Comparison of ENCODE assay signal across 20 mouse cellular contexts in genomic region chr11:107410090-107410732, GRCm38 (mm10).
DNase-seq lines count a peak whose midpoint lies in the region; ATAC-seq and TF ChIP-seq lines count a peak whose summit lies in the region.
"Had no signal": no experiment of that assay in that cellular context is flagged by ENCODE, and none has a peak within 500 bp of the region (broad histone marks: within the 10 kb centered on the region; RNA-seq: fewer than 3 reads in every experiment).

No protein-coding gene starts in this region.

- H3K4me2 ChIP-seq in liver, embryonic 13.5 days, result peak overlapping the region; percentile 71
- H3K4me2 ChIP-seq: embryonic facial prominence, embryonic 15.5 days; forebrain, embryonic 15.5 days; heart, embryonic 11.5 days; hindbrain, embryonic 15.5 days; limb, embryonic 13.5 days; neural tube, embryonic 12.5 days had no signal

- H3K9me3 ChIP-seq in megakaryocyte, embryonic 14.5 days, result no peaks in the 10 kb centered on the region
- no peaks in the 10 kb centered on the region for H3K9me3 ChIP-seq in liver, embryonic 13.5 days (replicated peaks)
- H3K9me3 ChIP-seq: embryonic facial prominence, embryonic 15.5 days; forebrain, embryonic 15.5 days; hindbrain, embryonic 15.5 days; limb, embryonic 13.5 days; neural tube, embryonic 12.5 days had no signal

- peaks cover 100% of the 10 kb centered on the region for H3K4me1 ChIP-seq in megakaryocyte, embryonic 14.5 days
- H3K4me1 ChIP-seq in bone marrow, adult 2 months (ENCODE audit: control insufficient read depth, insufficient read depth, low read length), result peaks cover 10% of the 10 kb centered on the region
- H3K4me1 ChIP-seq in liver, embryonic 13.5 days (replicated peaks), result peaks cover 95% of the 10 kb centered on the region

- peak overlapping the region; percentile 27; the same call in 1 of the 2 replicates for H3K27ac ChIP-seq in bone marrow, adult 2 months (ENCODE audit: control insufficient read depth, insufficient read depth, low read depth, low read length, poor library complexity)
- H3K27ac ChIP-seq in liver, embryonic 13.5 days, result peak overlapping the region; percentile 87
- H3K27ac ChIP-seq: embryonic facial prominence, embryonic 15.5 days; forebrain, embryonic 15.5 days; hindbrain, embryonic 15.5 days; kidney, postnatal 0 days; limb, embryonic 13.5 days; neural tube, embryonic 12.5 days had no signal

- 53% methylated on average over 5 of the region's 5 CpGs for WGBS in bone marrow, adult 2 months
- 20% methylated on average over 5 of the region's 5 CpGs for WGBS in liver, embryonic 13.5 days (ENCODE audit: insufficient replicate concordance)

- TF ChIP-seq CTCF in bone marrow, adult 2 months (IDR thresholded peaks at IDR 0.05; ENCODE audit: control insufficient read depth, insufficient read depth, low read length), result no peak

- no peak for DNase-seq in liver, embryonic 13.5 days
- DNase-seq in urinary bladder, adult 2 months (ENCODE audit: low spot score), result no peak
- no peak for DNase-seq in thymus, postnatal 10 days (ENCODE audit: low spot score in 2 of 2)
- DNase-seq in left cerebral cortex, adult 9 months (ENCODE audit: low spot score in 2 of 2), result no peak
- DNase-seq: adrenal gland, postnatal 14 days; cerebellum, adult 9-11 months; embryo, embryonic 11 days; spleen, adult 18-20 months; thymus, adult 18-20 months had no signal

- H3K36me3 ChIP-seq in megakaryocyte, embryonic 14.5 days (replicated peaks; ENCODE audit: low read length), result peaks cover 23% of the 10 kb centered on the region
- no peaks in the 10 kb centered on the region for H3K36me3 ChIP-seq in liver, embryonic 13.5 days
- H3K36me3 ChIP-seq: embryonic facial prominence, embryonic 15.5 days; forebrain, embryonic 15.5 days; hindbrain, embryonic 15.5 days; limb, embryonic 13.5 days; neural tube, embryonic 12.5 days had no signal

- no peaks in the 10 kb centered on the region for H3K27me3 ChIP-seq in megakaryocyte, embryonic 14.5 days (replicated peaks)
- H3K27me3 ChIP-seq in liver, embryonic 13.5 days, result no peaks in the 10 kb centered on the region
- H3K27me3 ChIP-seq: embryonic facial prominence, embryonic 15.5 days; forebrain, embryonic 15.5 days; hindbrain, embryonic 15.5 days; limb, embryonic 13.5 days; neural tube, embryonic 12.5 days had no signal

- no peak for TF ChIP-seq POLR2A in bone marrow, adult 2 months (IDR thresholded peaks at IDR 0.05; ENCODE audit: borderline replicate concordance, control insufficient read depth, low read depth, low read length)

- peak overlapping the region; percentile 81 for H3K4me3 ChIP-seq in megakaryocyte, embryonic 14.5 days (replicated peaks)
- no peak overlapping the region for H3K4me3 ChIP-seq in bone marrow, adult 2 months (replicated peaks; ENCODE audit: control insufficient read depth, low read depth, low read length)
- H3K4me3 ChIP-seq in liver, embryonic 13.5 days (replicated peaks), result no peak overlapping the region
- H3K4me3 ChIP-seq: embryonic facial prominence, embryonic 15.5 days; forebrain, embryonic 15.5 days; hindbrain, embryonic 15.5 days; limb, embryonic 13.5 days; neural tube, embryonic 12.5 days had no signal

- H3K9ac ChIP-seq in liver, embryonic 13.5 days, result peak overlapping the region; percentile 34; the same call in 1 of the 2 replicates
- H3K9ac ChIP-seq: embryonic facial prominence, embryonic 15.5 days; forebrain, embryonic 15.5 days; hindbrain, embryonic 15.5 days; limb, embryonic 13.5 days; neural tube, embryonic 12.5 days had no signal

- ATAC-seq in megakaryocyte, adult 5-6 weeks (ENCODE audit: poor library complexity, severe bottlenecking), result no peak
- peak; percentile 60 for ATAC-seq in liver, embryonic 13.5 days (ENCODE audit: low read depth)
- ATAC-seq: forebrain, embryonic 15.5 days; intestine, postnatal 0 days had no signal
